In genomic region chr17:7753383-7753782, GRCm38 (mm10) we compare ENCODE assay signal across 12 mouse cellular contexts.
"Had no signal": no experiment of that assay in that cellular context is flagged by ENCODE, and none has a peak within 500 bp of the region (broad histone marks: within the 10 kb centered on the region; RNA-seq: fewer than 3 reads in every experiment).

No protein-coding gene starts in this region.

- DNase-seq: kidney, postnatal 10 days; kidney, postnatal 4 days; lung, embryonic 14.5 days; lung, postnatal 10 days; lung, postnatal 4 days; midbrain, embryonic 14.5 days; thymus, postnatal 25 days had no signal

- H3K36me3 ChIP-seq: limb, embryonic 10.5 days; liver, embryonic 15.5 days; midbrain, embryonic 10.5 days; neural tube, embryonic 12.5 days had no signal

- H3K27me3 ChIP-seq: liver, embryonic 15.5 days; neural tube, embryonic 12.5 days had no signal

- H3K4me3 ChIP-seq: layer of hippocampus, adult 2 months; limb, embryonic 10.5 days; liver, embryonic 15.5 days; midbrain, embryonic 10.5 days; neural tube, embryonic 12.5 days had no signal
